Mouse (Mus musculus) testis, adult 10 weeks (tissue): ENCODE results near the gene Cd63. TPM values are rescaled to one million over a fixed set of nuclear protein-coding genes. Genes with fewer than 3 reads are reported as not detected.

Source experiments
- polyA plus RNA-seq: library from polyadenylated mRNA; stranded (reverse); fragments of 350-450 nt; fragmentation: Illumina TruSeq; extraction: RNeasy Lipid Tissue Mini Kit (QIAGEN cat#74804); gene quantifications from one replicate; pipeline ENCODE4 v1.2.3, GENCODE M21; 2014; ENCODE audit warnings: low read depth, low replicate concordance

The Cd63 gene
- 53.4 TPM for polyA plus RNA-seq

GRCm38 (mm10) chr10:128900698-128901097, at the start of gene Cd63:
Gene Cd63 (plus strand): TSS chr10:128900989.

GRCm38 (mm10) chr10:128891296-128892094, 9.3 kb upstream of the Cd63 start, which contains the start of gene Gdf11:
Gene Gdf11 (minus strand): TSS chr10:128891718.

GRCm38 (mm10) chr10:128922822-128923012, 21.9 kb downstream of the Cd63 start, which contains the start of gene Rdh5:
Gene Rdh5 (minus strand): TSS chr10:128922888.

GRCm38 (mm10) chr10:128923935-128924334, 23.1 kb downstream of the Cd63 start, which contains the start of gene Bloc1s1:
Gene Bloc1s1 (minus strand): TSS chr10:128924035.

GRCm38 (mm10) chr10:128933574-128933973, 32.8 kb downstream of the Cd63 start, which contains the start of gene Itga7:
Gene Itga7 (plus strand): TSS chr10:128933818.

GRCm38 (mm10) chr10:128960590-128961584, 60.1 kb downstream of the Cd63 start, which contains the start of gene Mettl7b:
Gene Mettl7b (minus strand): TSS chr10:128960988.

Other genes starting within 250 kb of the Cd63 start
- gene Suox, start 226.9 kb upstream of the Cd63 start, polyA plus RNA-seq = 3.7 TPM
- 36.2 TPM for gene Rab5b, start 204.7 kb upstream of the Cd63 start, polyA plus RNA-seq
- 1.1 TPM for gene Pmel, start 196.8 kb upstream of the Cd63 start, polyA plus RNA-seq
- gene Cdk2, start 196.0 kb upstream of the Cd63 start, polyA plus RNA-seq = 48.1 TPM
- gene Dgka, start 156.1 kb upstream of the Cd63 start, polyA plus RNA-seq = 70.4 TPM
- 2.4 TPM for gene Pym1, start 153.1 kb upstream of the Cd63 start, polyA plus RNA-seq
- gene Mmp19, start 110.1 kb upstream of the Cd63 start, polyA plus RNA-seq = 1.0 TPM
- gene Dnajc14, start 96.9 kb upstream of the Cd63 start, polyA plus RNA-seq = 12.3 TPM
- gene Tmem198b, start 96.6 kb upstream of the Cd63 start, polyA plus RNA-seq = 2.5 TPM
- gene Sarnp, start 83.7 kb upstream of the Cd63 start, polyA plus RNA-seq = 220 TPM
- 89.0 TPM for gene Ormdl2, start 79.3 kb upstream of the Cd63 start, polyA plus RNA-seq
- 1.2 TPM for gene Gdf11, start 9.3 kb upstream of the Cd63 start, polyA plus RNA-seq
- gene Rdh5, start 21.9 kb downstream of the Cd63 start, polyA plus RNA-seq = 3.0 TPM
- gene Bloc1s1, start 23.0 kb downstream of the Cd63 start, polyA plus RNA-seq = 5.1 TPM
- gene Itga7, start 32.8 kb downstream of the Cd63 start, polyA plus RNA-seq = 1.0 TPM
- 0.22 TPM for gene Mettl7b, start 60.0 kb downstream of the Cd63 start, polyA plus RNA-seq
- not detected for gene Olfr9, start 88.4 kb downstream of the Cd63 start, polyA plus RNA-seq
- not detected for gene Olfr763, start 109.8 kb downstream of the Cd63 start, polyA plus RNA-seq
- gene Olfr764-ps1, start 138.9 kb downstream of the Cd63 start, polyA plus RNA-seq = not detected
- gene Olfr765, start 149.0 kb downstream of the Cd63 start, polyA plus RNA-seq = not detected
- not detected for gene Olfr766-ps1, start 168.0 kb downstream of the Cd63 start, polyA plus RNA-seq
- gene Olfr767, start 181.9 kb downstream of the Cd63 start, polyA plus RNA-seq = not detected
- gene Olfr768, start 198.4 kb downstream of the Cd63 start, polyA plus RNA-seq = not detected
- gene Olfr769, start 216.9 kb downstream of the Cd63 start, polyA plus RNA-seq = not detected
- not detected for gene Olfr770, start 238.0 kb downstream of the Cd63 start, polyA plus RNA-seq